Mouse (Mus musculus): ENCODE data around the gene Olfr1355. TPM values are rescaled to one million over a fixed set of nuclear protein-coding genes. Genes with fewer than 3 reads are reported as not detected.

The Olfr1355 gene
- polyA plus RNA-seq (2015; fragmentation: Illumina TruSeq; extraction: RNeasy Lipid Tissue Mini Kit (QIAGEN cat#74804); ENCODE audit: insufficient read depth, low read depth, low replicate concordance), result not detected

DNA sequence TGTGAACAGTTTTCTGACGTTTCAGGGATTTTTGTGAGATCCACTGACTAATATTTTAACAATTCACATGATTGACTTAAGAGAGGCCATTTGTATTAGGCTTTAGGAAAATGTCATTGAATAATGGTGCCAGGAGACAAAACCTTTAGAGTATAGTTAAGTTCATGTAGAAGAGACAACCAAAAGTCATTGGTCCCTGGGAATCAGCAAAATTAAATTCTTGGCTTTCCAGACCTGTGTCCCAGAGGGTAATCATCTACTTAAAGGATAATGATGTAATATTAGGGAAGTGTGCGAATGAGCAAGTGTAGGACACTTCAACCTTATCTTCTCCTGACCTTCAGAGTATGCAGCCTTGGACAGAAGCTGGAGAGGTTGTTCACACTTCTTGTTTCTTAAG is at the start of gene Olfr1355:
Gene Olfr1355 (plus strand): TSS at position 301 of the 400 bp plus-strand sequence.

DNA sequence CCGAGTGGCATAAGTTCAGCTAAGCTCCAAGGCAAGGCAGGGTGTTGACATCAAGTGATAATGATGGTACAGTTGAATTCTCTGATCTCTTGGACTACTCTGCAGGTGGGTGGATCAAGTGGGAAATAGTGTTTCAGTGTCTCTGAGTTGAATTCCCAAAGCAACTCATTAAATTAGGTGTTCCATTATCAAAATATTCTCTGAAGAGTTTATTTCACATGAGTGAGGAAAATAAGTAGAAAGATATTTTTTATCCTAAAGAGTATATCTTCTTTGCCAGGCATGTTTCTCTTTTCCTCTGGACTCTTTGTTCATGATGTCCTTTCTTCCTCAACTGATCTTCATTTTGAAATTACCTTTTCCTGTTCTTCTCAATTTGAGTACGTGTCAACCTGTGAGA is 23.3 kb upstream of the Olfr1355 start, which contains the start of gene Olfr1356:
Gene Olfr1356 (minus strand): TSS at position 101 of the 400 bp plus-strand sequence.

DNA sequence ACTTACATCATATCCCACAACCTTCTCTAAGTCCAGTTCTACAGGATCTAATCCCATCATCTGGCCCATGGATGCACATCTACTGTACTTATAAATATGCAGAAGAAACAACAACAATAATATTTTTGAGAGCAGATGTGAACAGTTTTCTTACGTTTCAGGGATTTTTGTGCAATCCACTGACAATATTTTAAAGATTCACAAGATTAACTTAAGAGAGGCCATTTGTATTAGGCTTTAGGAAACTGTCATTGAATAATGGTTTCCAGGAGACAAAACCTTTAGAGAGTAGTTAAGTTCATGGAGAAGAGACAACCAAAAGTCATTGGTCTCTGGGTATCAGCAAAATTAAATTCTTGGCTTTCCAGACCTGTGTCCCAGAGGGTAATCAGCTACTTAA is 37.5 kb downstream of the Olfr1355 start, which contains the start of gene Olfr1354:
Gene Olfr1354 (plus strand): TSS at position 301 of the 400 bp plus-strand sequence.

Other genes with a start within 250 kb of the Olfr1355 start
- not detected for gene Casp14, start 157.2 kb upstream of the Olfr1355 start, polyA plus RNA-seq (2015; fragmentation: Illumina TruSeq; extraction: RNeasy Lipid Tissue Mini Kit (QIAGEN cat#74804); ENCODE audit: insufficient read depth, low read depth, low replicate concordance)
- gene Ccdc105, start 122.5 kb upstream of the Olfr1355 start, polyA plus RNA-seq (2015; fragmentation: Illumina TruSeq; extraction: RNeasy Lipid Tissue Mini Kit (QIAGEN cat#74804); ENCODE audit: insufficient read depth, low read depth, low replicate concordance), result not detected
- not detected for gene Slc1a6, start 95.0 kb upstream of the Olfr1355 start, polyA plus RNA-seq (2015; fragmentation: Illumina TruSeq; extraction: RNeasy Lipid Tissue Mini Kit (QIAGEN cat#74804); ENCODE audit: insufficient read depth, low read depth, low replicate concordance)
- gene Olfr1356, start 23.4 kb upstream of the Olfr1355 start, polyA plus RNA-seq (2015; fragmentation: Illumina TruSeq; extraction: RNeasy Lipid Tissue Mini Kit (QIAGEN cat#74804); ENCODE audit: insufficient read depth, low read depth, low replicate concordance), result not detected
- gene Olfr1354, start 37.6 kb downstream of the Olfr1355 start, polyA plus RNA-seq (2015; fragmentation: Illumina TruSeq; extraction: RNeasy Lipid Tissue Mini Kit (QIAGEN cat#74804); ENCODE audit: insufficient read depth, low read depth, low replicate concordance), result not detected
- gene Olfr8, start 75.1 kb downstream of the Olfr1355 start, polyA plus RNA-seq (2015; fragmentation: Illumina TruSeq; extraction: RNeasy Lipid Tissue Mini Kit (QIAGEN cat#74804); ENCODE audit: insufficient read depth, low read depth, low replicate concordance), result not detected
- not detected for gene Olfr1353, start 87.8 kb downstream of the Olfr1355 start, polyA plus RNA-seq (2015; fragmentation: Illumina TruSeq; extraction: RNeasy Lipid Tissue Mini Kit (QIAGEN cat#74804); ENCODE audit: insufficient read depth, low read depth, low replicate concordance)
- not detected for gene Olfr1352, start 105.5 kb downstream of the Olfr1355 start, polyA plus RNA-seq (2015; fragmentation: Illumina TruSeq; extraction: RNeasy Lipid Tissue Mini Kit (QIAGEN cat#74804); ENCODE audit: insufficient read depth, low read depth, low replicate concordance)
- not detected for gene Olfr1351, start 136.9 kb downstream of the Olfr1355 start, polyA plus RNA-seq (2015; fragmentation: Illumina TruSeq; extraction: RNeasy Lipid Tissue Mini Kit (QIAGEN cat#74804); ENCODE audit: insufficient read depth, low read depth, low replicate concordance)
- not detected for gene Olfr57, start 153.2 kb downstream of the Olfr1355 start, polyA plus RNA-seq (2015; fragmentation: Illumina TruSeq; extraction: RNeasy Lipid Tissue Mini Kit (QIAGEN cat#74804); ENCODE audit: insufficient read depth, low read depth, low replicate concordance)
- 4.1 TPM for gene 2610008E11Rik, start 222.1 kb downstream of the Olfr1355 start, polyA plus RNA-seq (2015; fragmentation: Illumina TruSeq; extraction: RNeasy Lipid Tissue Mini Kit (QIAGEN cat#74804); ENCODE audit: insufficient read depth, low read depth, low replicate concordance)

Measured in pancreas, adult 10 weeks (tissue).